Mouse (Mus musculus) cerebellum, adult 18-20 months (tissue): Measurements from ENCODE around the gene Gm10964.
"Not testable (repeated sequence)": the region's sequence is repeated elsewhere in the genome, so short reads cannot be mapped to it uniquely, and the experiment has no call there.

Source experiments
- DNase-seq, 2 experiments: peaks; one replicate each; pipeline ENCODE4 v3.0.0; 2021

Gene Gm10964

DNA sequence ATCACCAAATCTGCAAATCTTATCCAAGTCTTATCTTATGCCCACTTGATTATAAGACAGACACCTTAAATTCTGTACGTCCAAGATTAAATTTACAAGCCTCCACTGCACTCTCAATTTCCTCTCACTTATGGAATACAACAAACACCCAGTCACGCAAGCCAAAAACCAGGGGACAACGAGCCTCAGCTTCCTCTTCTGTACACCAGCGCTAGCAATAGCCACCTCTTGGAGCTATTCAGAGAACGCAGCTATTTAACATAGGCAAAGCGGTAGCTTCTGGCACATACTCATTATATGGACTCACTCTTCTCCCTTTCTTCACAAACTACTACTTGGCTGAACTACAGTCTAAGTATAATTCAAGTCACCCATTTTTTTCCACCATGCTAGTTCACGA lies 40.0 kb downstream of the Gm10964 start:
- DNase-seq: no peak

DNA sequence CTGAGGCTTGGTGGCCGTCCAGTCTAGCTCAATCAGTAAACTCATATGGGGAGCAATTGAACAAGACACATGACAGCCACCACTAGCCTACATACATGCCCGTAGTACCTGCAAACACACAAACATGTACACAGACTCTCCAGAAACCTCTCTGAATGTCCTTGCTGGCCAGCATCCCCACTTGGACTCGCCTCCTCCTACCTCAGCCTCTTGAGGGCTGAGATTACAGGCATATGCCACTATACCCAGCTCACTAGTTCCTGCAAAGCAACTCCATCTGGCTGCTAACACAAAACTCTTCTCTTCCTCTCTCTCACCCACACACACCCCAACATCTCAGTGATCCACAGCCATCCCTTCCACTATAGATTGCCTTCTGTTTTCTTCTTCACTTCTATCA lies 41.1 kb downstream of the Gm10964 start:
- peak in 1 of 2 experiments; percentile 47 for DNase-seq

DNA sequence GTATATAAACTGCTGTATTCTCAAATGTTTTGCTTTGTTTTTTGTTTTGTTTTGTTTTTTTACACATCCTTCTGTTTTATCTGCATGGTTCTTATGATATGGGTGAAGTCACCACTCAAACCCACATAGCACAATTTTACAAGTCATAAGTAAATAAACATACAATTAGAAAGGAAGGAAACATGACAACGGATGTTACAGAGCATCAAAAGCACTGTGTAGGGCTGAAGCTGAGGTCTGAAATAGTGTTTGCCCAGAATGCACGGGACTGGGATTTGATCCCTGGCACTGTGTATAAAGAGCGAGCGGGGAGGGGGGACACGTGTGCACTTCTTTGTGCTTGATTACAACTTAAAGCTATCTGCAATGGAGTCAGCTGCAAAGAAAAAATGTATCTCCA lies 41.6 kb downstream of the Gm10964 start:
- no peak for DNase-seq

DNA sequence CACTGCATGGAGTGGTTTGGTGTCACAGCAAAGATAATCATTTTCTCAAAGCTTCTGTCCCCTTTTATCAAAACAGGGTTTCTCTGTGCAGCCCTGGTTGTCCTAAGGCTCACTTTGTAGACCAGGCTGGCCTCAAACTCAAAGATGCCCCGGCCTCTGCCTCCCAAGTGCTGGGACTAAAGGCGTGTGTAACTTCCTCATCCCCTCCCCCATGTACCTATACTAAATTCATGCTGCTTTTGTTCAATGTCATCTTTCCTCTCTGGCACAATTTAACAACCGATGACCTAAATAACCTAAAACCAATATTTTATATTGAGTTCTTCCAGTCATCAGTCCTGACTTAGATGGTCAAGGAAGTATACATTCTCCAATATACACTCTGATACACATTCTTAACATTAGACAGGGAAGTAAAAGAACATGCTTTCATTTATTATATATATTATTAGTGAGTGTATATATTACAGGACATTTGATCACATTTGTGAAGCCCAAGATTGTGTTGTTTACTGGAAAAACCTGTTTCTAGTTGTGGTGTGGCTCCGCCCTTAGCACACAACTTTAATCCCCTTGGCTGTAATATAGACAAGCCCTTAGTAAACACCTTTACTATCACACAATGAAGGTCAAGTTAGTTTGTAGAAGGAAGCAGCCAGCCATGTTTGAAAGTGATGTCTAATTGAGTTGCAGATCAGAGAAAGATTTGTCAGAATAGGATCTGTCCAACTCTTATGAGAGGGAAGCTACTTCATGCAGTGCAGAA lies 43.9 kb downstream of the Gm10964 start:
- DNase-seq: no peak

DNA sequence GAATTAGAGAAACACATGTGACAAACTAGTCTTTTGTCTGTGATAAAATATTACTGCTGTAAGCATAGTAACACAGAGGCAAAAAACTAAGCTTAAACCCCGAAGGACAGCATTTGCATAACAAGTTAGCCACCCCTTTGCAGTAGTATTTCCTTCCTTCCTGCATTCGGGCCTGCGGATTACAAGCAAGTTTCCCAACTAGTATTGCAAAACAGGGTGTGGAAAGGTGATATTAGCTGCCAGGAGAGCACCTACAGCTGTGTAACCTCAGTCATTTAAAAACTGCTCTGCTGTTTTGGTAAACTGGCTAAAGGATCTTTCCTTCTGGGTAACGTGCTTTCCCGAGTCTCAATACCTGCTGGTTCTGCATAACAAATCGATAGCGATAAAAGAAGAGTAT lies 48.1 kb downstream of the Gm10964 start:
- no peak for DNase-seq

DNA sequence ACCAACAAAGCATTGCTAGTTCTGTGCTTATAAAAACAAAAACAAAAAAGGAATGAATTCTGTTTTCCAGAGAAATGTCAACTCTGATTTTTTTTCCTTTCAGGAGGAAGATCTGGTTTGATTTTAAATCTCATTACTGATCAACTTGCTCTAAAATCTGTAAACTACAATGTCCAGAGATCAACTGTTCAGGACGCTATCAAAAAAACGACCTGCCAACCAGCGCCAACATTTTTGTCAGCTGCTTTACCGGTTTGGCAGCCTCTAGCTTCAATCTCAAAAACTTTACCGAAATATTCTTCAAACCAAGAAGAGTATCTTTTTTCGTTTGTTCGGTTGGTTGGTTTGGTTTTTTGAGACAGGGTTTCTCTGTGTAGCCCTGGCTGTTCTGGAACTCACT lies 49.9 kb downstream of the Gm10964 start:
- DNase-seq: no peak

DNA sequence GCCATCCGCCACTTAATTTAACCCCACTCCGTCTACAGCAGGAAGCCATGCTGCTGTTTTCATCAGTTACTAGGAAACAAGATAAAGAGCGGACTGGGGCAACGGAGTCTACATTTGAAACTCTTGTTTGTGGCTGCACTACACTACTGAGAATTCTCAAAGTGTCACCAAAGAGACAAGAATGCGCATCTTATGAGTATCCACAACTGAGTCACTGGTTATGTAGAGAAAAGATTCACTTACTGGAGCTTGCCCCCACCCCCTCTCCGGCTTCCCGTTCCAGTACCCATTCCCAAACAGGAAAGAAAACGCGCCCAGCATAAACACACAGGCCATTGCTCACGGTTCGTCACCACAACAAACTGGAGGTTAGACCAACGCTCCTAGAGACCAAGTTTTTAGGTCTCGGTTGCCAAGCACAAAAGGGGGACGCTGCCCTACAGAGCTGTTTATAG lies 50.8 kb downstream of the Gm10964 start:
- peak in 1 of 2 experiments; percentile 34 for DNase-seq

DNA sequence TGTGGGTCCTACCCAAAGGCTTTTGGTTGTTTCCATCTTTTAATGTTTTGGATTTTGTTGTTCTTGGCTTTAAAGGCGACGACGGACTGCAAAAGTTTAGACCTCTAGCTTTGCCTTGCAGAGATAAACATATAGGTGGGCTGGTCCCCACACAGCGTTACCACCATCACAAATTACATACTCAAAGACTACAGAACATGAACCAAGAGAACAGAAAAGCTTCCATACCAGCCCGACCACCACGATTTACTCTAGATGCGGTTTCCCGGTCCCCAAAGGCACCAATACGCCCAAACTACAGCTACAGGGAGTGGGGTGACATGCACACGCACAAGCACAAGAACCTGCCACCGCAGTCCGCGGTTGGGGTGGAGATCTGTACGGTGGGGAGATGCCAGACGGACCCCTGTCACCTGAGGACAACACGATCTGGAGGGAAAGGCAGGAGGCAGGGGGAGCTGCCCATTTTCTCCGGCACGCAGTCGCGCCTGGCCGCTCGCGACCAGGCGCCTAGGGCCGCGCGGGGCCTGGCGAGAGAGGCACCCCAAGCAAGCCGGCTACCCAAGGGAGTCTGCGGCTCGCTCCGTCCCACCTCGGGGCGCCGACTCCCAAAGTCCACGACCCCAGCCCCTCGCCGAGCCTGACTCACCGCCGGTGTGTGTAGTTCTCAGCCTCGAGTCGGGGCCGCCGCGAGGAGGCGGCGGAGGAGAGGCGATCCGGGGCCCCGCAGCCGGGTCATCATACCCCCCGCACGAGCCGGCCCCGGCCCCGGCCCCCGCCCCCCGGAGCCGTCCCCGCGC lies 51.4 kb downstream of the Gm10964 start:
- DNase-seq: peak; percentile 41 to 51

DNA sequence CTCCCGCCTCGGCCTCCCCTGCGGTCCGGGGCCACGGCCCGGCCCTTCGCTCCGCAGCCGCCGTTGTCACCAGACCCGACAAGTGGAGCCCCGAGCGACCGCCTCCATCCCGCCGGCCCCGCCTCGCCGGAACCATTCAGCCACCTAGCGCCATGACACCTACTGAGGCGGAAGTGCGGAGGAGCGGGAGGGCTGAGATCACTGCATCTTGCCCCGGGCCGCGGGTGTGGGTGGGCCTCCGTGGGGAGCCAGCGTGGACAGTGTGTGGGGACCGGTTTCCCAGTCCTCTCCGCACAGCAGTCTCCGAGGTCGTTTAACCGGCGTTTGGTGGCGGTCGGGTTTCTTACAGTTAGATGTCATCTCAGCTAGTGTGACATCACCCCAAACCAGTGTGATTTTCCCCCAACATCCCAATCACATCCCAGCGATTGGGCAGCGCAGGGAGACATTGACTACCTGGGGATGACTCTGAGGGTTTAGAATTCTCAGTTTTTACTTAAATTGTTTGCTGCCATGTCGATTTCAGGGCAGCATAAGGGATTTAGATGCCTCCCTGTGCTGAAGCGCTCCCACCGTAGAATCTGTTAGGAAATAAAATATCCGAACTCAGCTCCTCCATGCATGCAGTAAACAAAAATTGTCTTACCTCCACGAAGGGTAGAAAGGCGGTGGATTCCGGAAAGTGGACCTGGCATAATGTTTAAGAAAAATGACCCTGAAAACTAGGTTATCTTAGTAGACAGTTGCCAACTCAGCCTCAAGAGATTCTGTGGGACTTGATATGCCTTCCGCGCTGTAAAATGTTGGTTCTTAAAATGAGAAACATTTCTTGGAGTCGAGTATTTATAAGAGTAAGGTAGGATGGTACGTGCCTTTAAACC lies 52.3 kb downstream of the Gm10964 start, which contains the start of gene Hipk1:
Hipk1 (minus strand) TSS at position 334 of the 881 bp plus-strand sequence.
- DNase-seq: peak; percentile 96 to 97

DNA sequence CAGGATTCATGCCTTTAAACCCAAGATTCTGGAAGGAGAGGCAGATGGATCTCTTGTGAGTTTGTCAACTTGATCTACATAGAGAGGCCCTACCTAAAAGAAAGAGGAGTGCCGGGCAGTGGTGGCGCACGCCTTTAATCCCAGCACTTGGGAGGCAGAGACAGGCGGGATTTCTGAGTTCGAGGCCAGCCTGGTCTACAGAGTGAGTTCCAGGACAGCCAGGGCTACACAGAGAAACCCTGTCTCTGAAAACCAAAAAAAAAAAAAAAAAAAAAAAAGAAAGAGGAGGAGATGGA lies 52.9 kb downstream of the Gm10964 start:
- DNase-seq: not testable (repeated sequence)

DNA sequence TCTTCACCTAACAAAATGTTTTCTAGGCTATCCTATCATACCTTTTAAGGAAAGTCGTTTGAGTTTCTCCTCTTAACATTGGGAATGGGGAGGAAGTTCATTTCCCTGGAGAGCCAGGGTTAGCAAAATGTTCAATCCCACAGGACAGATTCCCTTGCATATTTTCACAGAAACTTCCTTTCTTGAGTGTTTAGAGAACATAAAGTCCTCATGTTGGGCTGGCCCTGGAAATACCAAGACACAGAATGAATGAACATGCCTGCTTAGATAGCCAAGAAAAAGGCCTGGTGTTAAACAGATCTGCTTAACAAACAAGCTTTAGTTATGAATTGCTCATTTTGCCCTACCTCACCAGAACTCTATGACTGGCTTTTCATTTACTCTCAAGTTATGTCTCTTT lies 53.4 kb downstream of the Gm10964 start:
- no peak for DNase-seq
